Mouse (Mus musculus) cerebellum, adult (tissue): ENCODE data around the gene Jmjd7.
A peak's percentile ranks its signal among the peaks of the same experiment; 100 is the strongest.

Experiments
- ATAC-seq: cut with Nextera tagmentation; 2 replicates; pipeline ENCODE4 v1.9.2; 2017; ENCODE audit warnings: mild to moderate bottlenecking, moderate library complexity, mixed read lengths; ENCODE audit not compliant: insufficient number of reproducible peaks, low FRiP score, low TSS enrichment

Gene Jmjd7

GRCm38 (mm10) chr2:120026984-120027949, at the start of gene Jmjd7, which contains the start of gene Gm28042:
Gene Jmjd7 (plus strand): TSS chr2:120027483.
Gene Gm28042 (plus strand): TSS chr2:120027493.
- peak; percentile 83 for ATAC-seq

DNA sequence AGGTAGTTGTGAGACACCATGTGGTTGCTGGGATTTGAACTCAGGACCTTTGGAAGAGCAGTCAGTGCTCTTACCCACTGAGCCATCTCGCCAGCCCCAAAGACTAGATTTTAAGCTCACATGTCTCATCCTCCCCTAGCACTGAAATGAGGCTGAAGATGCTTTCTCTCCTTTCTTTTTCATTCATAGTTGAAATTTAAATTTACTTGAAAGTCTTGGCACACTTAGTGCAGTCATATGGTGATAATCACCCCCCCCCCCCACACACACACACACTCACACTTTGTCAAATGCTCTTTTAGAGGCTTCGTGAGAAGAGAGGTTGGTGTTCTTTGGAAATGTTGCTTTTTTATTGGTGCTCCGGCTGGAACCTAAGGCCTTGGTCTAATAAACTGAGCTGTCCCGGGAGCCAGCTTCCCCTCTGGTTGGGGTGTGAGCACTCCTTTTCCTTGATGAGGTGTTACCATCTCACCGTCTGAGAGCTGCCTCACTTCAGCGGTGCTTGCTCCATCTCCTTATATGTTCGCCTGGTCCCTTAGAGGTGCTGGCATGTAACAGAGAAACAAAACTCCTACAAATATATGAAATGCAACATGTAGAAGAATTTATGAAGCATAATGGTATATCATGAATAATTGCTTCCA, 46.8 kb upstream of the Jmjd7 start:
- no peak for ATAC-seq

GRCm38 (mm10) chr2:119981631-119982030, 45.7 kb upstream of the Jmjd7 start:
- ATAC-seq = no peak

GRCm38 (mm10) chr2:119985871-119986270, 41.4 kb upstream of the Jmjd7 start:
- no peak for ATAC-seq

- ATAC-seq = no peak
Measured at GRCm38 (mm10) chr2:119986369-119986768, 40.9 kb upstream of the Jmjd7 start.

DNA sequence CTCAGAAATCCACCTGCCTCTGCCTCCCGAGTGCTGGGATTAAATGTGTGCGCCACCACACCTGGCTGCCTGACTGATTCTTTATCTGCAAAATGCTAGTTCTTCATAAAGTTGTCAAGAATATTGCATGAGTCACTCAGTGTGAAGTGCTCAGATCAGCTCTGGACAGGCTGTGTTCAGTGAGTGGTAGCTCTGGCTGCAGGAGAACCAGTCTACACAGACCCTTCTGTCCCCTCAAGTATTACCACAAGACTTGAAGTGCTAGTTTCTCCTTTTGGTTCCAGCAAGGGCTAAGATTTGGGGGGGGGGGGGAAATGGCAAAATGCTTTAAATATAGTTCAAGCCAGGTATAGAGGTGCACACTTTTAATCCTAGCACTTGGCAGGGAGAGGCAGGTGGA, 39.8 kb upstream of the Jmjd7 start:
- ATAC-seq = no peak

GRCm38 (mm10) chr2:119988952-119989351, 38.3 kb upstream of the Jmjd7 start:
- ATAC-seq = no peak

DNA sequence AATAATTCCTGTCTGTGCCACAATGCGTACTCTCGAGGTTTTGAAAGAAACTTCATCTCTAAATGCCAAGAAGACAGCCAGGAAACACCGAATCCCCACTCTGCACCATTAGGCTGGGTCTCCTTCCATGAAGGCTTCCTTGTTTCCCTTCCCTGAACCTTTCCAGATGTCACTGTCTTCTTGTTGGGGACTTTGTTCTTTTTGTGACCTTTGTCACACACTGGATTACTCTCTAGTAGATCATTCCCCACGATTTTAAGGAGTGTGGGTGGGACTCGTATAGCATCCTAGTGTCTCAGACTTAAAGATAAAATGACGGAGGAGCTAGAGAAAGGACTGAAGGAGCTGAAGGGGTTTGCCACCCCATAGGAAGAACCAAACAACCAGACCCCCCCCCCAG, 36.4 kb upstream of the Jmjd7 start:
- ATAC-seq = no peak

DNA sequence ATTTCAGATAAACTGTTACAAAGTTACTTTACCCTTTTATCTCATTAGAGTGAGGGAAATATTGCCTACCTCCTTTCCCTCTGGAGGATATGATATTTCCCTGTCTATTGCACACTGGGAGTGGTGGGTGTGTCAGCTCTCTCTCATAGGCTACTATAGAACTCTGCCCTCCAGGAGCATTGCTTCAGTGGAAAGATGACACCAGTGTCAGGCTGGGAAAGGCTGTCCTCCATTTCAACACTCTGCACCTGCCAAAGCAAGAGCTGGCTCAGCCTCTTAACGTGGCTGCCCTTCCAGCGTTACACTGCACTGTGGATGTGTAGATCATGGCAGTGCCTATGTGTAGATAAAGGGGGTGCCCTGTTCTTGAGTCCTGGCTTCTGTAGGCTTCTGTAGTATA, 34.9 kb upstream of the Jmjd7 start:
- ATAC-seq = no peak

DNA sequence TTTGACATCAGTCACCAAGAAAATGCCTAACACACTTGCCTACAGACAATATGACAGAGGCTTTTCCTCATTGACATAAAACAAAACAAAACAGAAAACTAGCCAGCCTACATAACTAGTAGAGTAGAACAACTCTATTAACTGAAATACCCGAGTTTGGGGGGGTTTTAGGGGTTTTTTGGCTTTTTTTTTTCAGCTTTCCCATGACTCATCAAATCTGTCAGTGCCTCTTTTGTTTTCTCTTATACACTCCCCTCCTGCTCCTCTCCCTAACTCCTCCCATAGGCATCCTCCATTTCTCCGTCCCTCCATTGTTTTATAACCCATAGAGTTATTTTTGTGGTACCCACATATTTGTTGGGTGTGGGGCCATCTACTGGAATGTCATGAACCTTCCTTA, 33.8 kb upstream of the Jmjd7 start:
- ATAC-seq = no peak

GRCm38 (mm10) chr2:119994839-119995238, 32.4 kb upstream of the Jmjd7 start:
- ATAC-seq = no peak

GRCm38 (mm10) chr2:119995391-119996281, 31.6 kb upstream of the Jmjd7 start:
- no peak for ATAC-seq

GRCm38 (mm10) chr2:119997354-119997753, 29.9 kb upstream of the Jmjd7 start:
- ATAC-seq = no peak

DNA sequence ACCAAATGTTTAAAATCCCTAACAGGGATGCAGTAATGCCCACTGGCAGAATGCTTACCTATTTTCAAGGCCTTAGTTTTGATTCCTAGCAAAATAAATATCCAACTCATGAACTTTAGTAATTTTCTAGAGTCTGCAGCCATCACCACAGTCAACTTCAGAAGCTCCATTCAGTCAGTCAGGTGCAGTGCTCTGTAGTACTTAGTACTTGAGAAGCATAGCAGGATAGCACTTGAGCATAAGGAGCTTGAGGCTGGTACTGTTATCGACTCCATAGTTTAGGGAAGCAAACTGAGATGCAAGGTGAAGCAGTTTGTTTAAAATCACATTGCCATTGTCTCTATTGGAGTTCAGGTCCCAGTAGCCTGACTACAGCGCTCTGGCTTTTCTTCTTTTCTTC, 27.6 kb upstream of the Jmjd7 start:
- ATAC-seq = no peak

GRCm38 (mm10) chr2:120000882-120001584, 26.2 kb upstream of the Jmjd7 start:
- ATAC-seq = no peak

- ATAC-seq = no peak
Measured at GRCm38 (mm10) chr2:120001956-120002355, 25.3 kb upstream of the Jmjd7 start.

- no peak for ATAC-seq
Measured at GRCm38 (mm10) chr2:120003970-120004369, 23.3 kb upstream of the Jmjd7 start.

DNA sequence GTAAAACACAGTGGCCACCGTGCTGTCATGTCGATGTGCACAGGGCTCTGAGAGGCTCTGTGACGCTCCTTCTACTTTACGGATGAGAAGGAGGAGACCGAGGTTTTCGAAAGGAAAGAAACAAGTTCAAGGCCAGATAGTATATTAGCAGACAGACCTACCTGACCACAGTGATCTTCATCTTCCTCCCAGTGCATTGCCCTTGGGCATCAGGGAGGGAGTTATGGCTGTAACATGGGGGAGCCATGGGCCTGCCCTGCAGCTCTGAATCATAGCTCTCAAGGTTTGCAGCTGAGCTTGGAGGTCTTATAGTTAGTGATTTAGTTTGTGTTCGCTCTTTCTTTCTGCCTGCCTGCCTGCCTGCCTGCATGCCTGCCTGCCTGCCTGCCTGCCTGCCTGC, 20.6 kb upstream of the Jmjd7 start:
- ATAC-seq = no peak

- no peak for ATAC-seq
Measured at GRCm38 (mm10) chr2:120007680-120008210, 19.5 kb upstream of the Jmjd7 start.

- no peak for ATAC-seq
Measured at GRCm38 (mm10) chr2:120008672-120009071, 18.6 kb upstream of the Jmjd7 start.
